Mouse (Mus musculus) embryo, embryonic 10 days (tissue): ENCODE results near the gene Pou4f2.

Source experiments
- DNase-seq: peaks from one replicate; pipeline ENCODE4 v3.0.0-alpha.2; 2015; ENCODE audit warnings: low spot score

The Pou4f2 gene

DNA sequence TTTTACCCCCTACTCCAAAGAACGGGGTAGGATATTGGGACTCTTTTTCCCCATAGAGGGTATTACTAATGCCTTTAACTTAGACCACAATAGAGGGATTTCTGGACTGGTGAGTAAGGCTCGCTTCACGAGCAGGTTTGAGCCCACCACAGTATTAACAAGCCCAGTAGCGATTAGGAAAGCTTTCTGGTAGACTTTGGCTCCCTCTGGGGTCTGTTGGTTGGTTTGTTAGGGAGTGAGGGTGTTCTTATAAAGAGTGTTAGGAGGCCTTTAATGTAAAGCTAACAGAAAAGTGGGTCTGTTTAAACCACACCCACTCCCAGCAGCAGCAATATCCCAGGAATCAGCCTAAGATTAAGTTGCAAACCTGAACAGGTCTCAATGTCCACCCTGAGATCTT is 17.2 kb downstream of the Pou4f2 start:
- DNase-seq, result no peak

DNA sequence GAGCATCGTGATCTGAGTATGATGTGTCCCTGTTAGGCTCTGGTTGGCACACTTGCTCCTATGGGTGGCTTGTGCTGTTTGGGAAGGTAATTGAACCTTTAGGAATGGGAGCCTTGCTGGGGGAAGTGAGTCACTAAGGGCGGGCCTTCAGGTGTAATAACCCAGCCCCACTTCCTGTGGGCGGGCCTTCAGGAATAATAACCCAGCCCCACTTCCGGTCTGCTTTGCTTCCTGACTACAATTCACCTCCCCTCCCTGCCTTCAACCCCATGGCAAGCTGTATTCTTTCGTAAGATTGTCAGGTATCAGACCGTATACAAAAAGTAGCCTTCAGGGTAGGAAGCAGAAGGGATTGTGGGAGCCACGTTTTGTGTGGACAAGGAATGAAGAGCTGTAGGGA is 45.7 kb downstream of the Pou4f2 start:
- no peak for DNase-seq
